Mouse (Mus musculus): ENCODE measurements around the gene Psmb4.

- TF ChIP-seq E2F4 (IDR thresholded peaks at IDR 0.05; ENCODE audit: insufficient read depth), result no peak
- no peak for TF ChIP-seq MAX (IDR thresholded peaks at IDR 0.05; ENCODE audit: low read depth)
- no peak for TF ChIP-seq USF1 (IDR thresholded peaks at IDR 0.05; ENCODE audit: low read depth)
- no peak for TF ChIP-seq REST (IDR thresholded peaks at IDR 0.05; ENCODE audit: insufficient read depth, insufficient read length)
- no peak for TF ChIP-seq POLR2A (IDR thresholded peaks at IDR 0.05; ENCODE audit: insufficient read length, low read depth)
- TF ChIP-seq TCF3 (IDR thresholded peaks at IDR 0.05; ENCODE audit: insufficient read length, low read depth), result no peak
- no peak for TF ChIP-seq TCF12 (IDR thresholded peaks at IDR 0.05; ENCODE audit: insufficient read depth, poor library complexity, severe bottlenecking)
- no peak for TF ChIP-seq SRF (IDR thresholded peaks at IDR 0.05; ENCODE audit: control insufficient read depth, insufficient read length, low read depth)
Measured at GRCm38 (mm10) chr3:94881840-94882239, 4.9 kb downstream of the Psmb4 start.

All from myocyte (in vitro differentiated cells).